Mouse (Mus musculus): Measurements from ENCODE around the gene Stard13.

Gene Stard13

DNA sequence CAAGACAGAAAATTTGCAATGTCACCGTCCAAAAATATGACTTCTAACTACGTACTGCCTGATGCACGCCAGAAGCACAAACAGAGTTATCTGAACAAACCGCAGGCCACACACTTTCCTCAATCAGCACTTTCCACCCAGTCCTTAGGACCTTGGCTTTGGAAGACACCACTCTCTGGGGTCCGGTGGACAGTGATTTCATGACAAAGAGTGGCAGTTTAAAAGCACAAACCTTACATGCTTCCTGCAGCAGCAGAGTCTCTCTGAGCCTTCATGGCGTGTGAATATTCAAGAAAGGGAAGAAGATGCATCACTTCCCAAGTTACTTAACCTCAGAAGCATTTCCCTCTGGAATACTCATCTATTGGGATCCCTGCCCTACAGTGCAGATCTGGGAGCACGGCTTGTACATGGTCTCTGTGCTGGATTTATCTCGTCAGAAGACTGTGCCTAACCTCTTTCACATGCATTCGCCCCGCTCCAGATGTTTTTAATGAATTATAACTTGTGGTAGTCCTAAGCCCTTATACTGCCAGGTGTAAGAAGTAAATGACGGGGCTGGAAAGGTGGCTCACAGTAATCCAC lies 49.9 kb downstream of the Stard13 start:
- DNase-seq (ENCODE audit: low read depth in 1 of 2, low spot score in 2 of 2), result no peak

DNA sequence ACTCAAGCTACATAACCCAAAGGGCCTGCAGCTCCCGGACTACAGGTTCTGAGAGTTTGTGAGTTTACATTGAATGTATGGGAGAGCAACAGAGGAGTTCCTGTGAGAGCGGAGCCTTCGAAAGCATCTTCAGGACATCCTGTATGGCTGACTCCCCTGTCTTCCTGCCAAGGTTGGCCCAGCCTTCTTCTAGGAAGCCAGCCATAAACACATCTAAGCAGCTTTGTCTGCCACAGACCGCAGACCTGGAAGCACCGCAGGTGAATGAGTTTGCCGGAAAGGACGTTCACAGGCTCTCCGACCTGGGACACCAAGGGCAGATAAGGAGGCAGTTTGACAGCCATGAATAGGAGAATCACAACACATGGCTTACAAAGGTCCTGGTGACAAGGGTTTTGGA lies 52.3 kb downstream of the Stard13 start:
- DNase-seq (ENCODE audit: low read depth in 1 of 2, low spot score in 2 of 2), result no peak

GRCm38 (mm10) chr5:151180176-151180785 lies 53.4 kb downstream of the Stard13 start:
- DNase-seq (ENCODE audit: low read depth in 1 of 2, low spot score in 2 of 2), result no peak

DNA sequence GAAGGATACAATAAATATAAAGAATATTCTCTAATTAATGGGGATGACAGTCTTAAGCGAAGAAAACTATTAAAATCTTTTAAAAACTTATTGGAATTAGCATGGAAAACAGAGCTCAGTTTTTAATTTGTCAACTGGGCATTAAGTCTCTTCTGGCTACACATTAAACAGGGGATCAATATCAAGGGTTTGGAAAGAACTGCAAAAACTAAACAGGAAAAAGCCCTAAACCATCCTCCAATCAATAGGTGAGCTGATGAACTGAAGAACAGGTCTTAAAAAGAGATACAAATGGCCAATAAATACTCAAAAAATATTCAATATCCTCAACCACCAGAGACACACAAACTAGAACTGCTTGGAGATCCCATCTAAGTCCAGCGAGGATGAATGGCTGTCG lies 56.5 kb downstream of the Stard13 start:
- DNase-seq (ENCODE audit: low read depth in 1 of 2, low spot score in 2 of 2), result no peak

DNA sequence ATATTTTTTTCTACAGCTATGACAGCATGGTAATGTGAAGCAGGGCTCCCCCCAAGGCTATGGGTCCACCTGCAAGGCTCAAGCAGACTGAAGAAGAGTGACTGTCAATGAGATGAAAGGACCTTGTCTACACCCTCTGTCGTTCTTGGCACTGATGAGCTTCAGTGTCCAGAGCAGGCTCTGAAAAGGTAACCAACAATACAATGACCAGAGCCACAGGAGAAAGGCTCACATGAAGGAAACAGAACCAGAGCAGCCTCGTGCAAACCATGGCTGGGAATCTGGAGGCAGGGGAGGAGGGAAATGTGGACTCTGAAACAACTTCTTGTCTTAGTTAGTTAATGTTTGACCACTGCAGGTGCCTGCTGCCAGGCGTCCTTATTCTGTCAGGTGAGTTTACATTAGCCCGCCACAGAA lies 57.7 kb downstream of the Stard13 start:
- DNase-seq (ENCODE audit: low read depth in 1 of 2, low spot score in 2 of 2), result no peak

DNA sequence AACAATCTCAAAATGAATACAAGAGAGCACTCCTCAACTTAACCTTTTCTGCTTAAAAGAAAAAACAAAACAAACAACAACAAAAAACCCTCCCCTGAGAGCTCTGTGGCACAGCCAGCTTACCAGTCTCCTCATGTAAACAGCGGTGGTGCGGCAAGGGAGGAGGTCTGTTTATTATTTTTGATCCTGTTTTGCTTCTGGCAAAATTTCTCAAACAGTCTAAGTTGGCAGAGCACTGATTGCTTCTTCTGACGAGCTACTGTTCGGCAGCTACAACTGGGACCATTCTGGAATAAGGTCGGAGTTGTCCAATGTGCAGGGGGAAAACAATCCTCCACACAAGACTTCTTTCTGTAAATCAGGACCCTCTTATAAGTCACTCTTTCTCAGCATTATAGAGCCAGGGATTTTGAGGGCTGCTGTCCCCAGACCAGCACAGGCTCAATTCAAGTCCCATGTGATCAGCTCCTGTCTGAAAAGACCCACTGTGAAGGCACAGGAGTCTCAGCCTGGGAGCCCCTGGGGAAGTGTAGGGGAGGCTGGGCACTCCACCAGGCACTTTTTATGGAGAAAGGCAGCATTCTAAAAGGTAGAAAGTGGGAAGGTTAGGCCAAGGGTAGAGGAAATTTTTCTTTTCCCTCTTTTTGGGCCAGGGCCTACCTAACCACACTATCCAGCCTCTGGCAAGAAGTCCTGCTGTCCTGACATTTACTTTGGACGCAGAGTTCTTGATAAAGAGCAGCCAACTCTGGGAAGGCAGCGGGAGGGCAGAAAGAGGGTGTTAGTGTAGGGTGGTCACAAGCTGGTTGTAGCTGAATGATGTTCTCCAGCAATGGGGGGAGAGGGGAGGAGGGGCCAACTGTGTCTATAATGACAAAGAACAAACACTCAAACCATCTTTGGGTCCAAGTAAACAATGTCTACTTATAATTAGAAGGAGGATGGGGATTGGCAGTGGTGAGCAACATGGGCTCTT lies 58.9 kb downstream of the Stard13 start:
- DNase-seq (ENCODE audit: low read depth in 1 of 2, low spot score in 2 of 2), result no peak

- DNase-seq (ENCODE audit: low read depth in 1 of 2, low spot score in 2 of 2), result no peak
These were observed 59.9 kb downstream of the Stard13 start for GRCm38 (mm10) chr5:151173774-151174173.

DNA sequence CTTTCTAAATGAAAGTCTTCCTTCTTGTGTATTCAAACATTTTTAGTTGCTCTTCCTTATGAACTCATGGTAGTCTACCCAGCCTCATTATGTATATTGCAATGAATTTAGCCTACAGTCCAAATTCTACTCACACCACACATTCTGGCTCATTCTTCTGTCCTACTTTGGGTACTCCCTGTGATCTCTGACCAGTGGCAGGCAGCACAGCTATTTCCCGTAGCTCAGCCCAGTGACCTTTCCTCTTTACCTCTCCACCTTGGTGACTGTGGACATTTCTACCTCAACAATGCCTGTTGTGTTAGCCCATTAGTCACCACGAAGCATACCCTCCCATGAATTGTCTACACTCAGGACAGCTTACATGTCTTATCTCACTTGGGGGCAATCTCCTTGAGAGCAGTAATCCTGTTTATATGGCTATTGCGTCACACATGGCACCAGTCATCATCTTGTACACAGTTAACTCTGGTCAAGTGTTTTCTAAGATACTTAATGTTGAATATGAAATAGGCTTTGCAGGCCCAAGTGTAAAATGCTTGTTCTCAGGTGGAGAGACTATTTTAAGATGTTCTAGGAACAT lies 63.4 kb downstream of the Stard13 start:
- no peak for DNase-seq (ENCODE audit: low read depth in 1 of 2, low spot score in 2 of 2)

GRCm38 (mm10) chr5:151168191-151168590 lies 65.4 kb downstream of the Stard13 start:
- no peak for DNase-seq (ENCODE audit: low read depth in 1 of 2, low spot score in 2 of 2)

DNA sequence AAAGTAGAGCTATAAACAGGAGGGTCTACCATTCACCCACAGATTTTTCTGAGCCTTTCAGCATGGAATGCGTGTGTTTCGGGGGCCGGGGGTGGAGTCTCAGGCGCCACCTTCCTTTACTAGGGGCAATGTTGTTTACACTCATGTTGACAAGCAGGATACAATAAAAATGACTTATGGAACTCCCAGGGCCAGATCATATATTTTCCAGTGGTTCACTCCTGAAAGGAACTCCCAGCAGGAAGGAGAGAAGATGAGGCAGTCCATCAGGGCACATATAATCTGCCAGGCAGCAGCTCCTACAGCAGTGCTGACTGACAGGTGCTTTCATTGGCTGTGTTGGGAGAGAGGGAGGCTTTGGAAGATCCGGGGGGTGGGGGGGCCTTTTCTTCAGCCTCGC lies 66.0 kb downstream of the Stard13 start:
- DNase-seq (ENCODE audit: low read depth in 1 of 2, low spot score in 2 of 2), result no peak

GRCm38 (mm10) chr5:151166266-151166665 lies 67.4 kb downstream of the Stard13 start:
- DNase-seq (ENCODE audit: low read depth in 1 of 2, low spot score in 2 of 2), result no peak

GRCm38 (mm10) chr5:151165381-151166016 lies 68.1 kb downstream of the Stard13 start:
- DNase-seq (ENCODE audit: low read depth in 1 of 2, low spot score in 2 of 2), result no peak

GRCm38 (mm10) chr5:151164815-151165214 lies 68.8 kb downstream of the Stard13 start:
- DNase-seq (ENCODE audit: low read depth in 1 of 2, low spot score in 2 of 2), result no peak

GRCm38 (mm10) chr5:151162642-151163041 lies 71.0 kb downstream of the Stard13 start:
- DNase-seq (ENCODE audit: low read depth in 1 of 2, low spot score in 2 of 2), result no peak

GRCm38 (mm10) chr5:151155247-151155646 lies 78.4 kb downstream of the Stard13 start:
- no peak for DNase-seq (ENCODE audit: low read depth in 1 of 2, low spot score in 2 of 2)

DNA sequence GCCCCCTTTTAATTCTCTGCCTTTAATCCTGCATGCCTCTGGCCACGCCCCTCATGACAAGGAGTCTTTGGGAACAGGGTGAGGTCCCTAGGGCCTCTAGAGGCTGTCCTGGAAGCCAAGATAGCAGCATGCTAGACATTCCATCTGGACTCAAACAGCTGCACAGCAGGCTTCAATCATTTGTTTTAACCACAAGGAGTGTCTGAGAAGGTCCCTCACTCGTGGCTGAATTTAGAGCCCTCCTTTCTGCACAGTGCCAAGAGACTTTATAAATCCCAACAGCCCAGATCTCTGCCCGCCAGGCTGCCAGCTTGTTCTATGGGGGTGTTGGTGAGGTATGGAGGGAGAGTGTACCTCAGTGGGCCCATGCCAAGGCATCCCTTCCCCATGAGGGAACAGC lies 78.9 kb downstream of the Stard13 start:
- no peak for DNase-seq (ENCODE audit: low read depth in 1 of 2, low spot score in 2 of 2)

- DNase-seq (ENCODE audit: low read depth in 1 of 2, low spot score in 2 of 2), result no peak
These were observed 79.6 kb downstream of the Stard13 start for GRCm38 (mm10) chr5:151154030-151154429.

GRCm38 (mm10) chr5:151151549-151151948 lies 82.1 kb downstream of the Stard13 start:
- no peak for DNase-seq (ENCODE audit: low read depth in 1 of 2, low spot score in 2 of 2)

GRCm38 (mm10) chr5:151149509-151149908 lies 84.1 kb downstream of the Stard13 start:
- DNase-seq (ENCODE audit: low read depth in 1 of 2, low spot score in 2 of 2), result no peak

GRCm38 (mm10) chr5:151148079-151148478 lies 85.6 kb downstream of the Stard13 start:
- no peak for DNase-seq (ENCODE audit: low read depth in 1 of 2, low spot score in 2 of 2)

DNA sequence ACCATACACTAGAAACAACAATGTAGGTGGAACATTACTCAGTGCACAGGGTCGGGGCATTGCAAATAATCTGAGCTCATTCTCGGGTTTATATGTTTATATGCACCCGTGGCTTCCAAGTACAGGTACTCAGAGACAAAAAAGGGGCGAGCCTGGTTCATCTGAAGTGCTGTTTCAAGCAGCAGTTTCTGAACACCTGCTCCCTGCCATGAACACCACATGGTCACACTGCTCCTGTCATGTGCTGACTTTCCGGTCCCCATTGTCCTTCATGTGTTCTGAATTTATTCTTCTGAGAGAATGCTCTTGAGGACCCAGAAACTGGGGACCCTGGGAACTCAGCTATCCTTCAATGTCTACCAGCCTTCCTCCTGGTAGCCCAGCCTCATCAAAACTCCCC lies 87.8 kb downstream of the Stard13 start:
- no peak for DNase-seq (ENCODE audit: low read depth in 1 of 2, low spot score in 2 of 2)

Measured in monocyte, adult 2 months (primary cell).